Mouse (Mus musculus) intestine, embryonic 16.5 days (tissue): Measurements from ENCODE around the gene Chst15. TPM values are rescaled to one million over a fixed set of nuclear protein-coding genes. Genes with fewer than 3 reads are reported as not detected.

ENCODE experiments used
- polyA plus RNA-seq: library from polyadenylated mRNA; unstranded; fragments of >200 nt; fragmentation: Nextera tagmentation; extraction: Ambion mirVana; gene quantifications from 2 replicates; pipeline ENCODE4 v1.2.1, GENCODE M21; 2015

Chst15 gene
- polyA plus RNA-seq, 1 experiment from 2014 or later = 21.1 TPM

Other genes starting within 250 kb of the Chst15 start
- 1.1 and 1.3 TPM in 2 replicates for gene Cpxm2, start 162.5 kb downstream of the Chst15 start, polyA plus RNA-seq